Mouse (Mus musculus) liver, embryonic 14.5 days (tissue): Measurements from ENCODE around the gene Sept4. TPM values are rescaled to one million over a fixed set of nuclear protein-coding genes. Genes with fewer than 3 reads are reported as not detected.
A peak's percentile ranks its signal among the peaks of the same experiment; 100 is the strongest.

Experiments used
- ATAC-seq: fragments of 200-750 bp; cut with Nextera tagmentation; 2 replicates; pipeline ENCODE4 v1.8.0; 2017; ENCODE audit warnings: moderate number of reproducible peaks, mild to moderate bottlenecking, moderate library complexity; ENCODE audit not compliant: insufficient read depth
- DNase-seq, 3 experiments: peaks; one replicate each; pipeline ENCODE4 v3.0.0-alpha.2; 2012 to 2013; ENCODE audit warnings: low read depth in 3 of 3, low spot score in 3 of 3
- H3K27ac ChIP-seq: fragments of 300-500 bp; sonication (generic); 2 replicates; pipeline ENCODE4 v1.5.1; 2014; ENCODE audit warnings: moderate library complexity, mild to moderate bottlenecking, control low read depth, inconsistent platforms
- H3K27me3 ChIP-seq: fragments of 300-500 bp; sonication (generic); 2 replicates; pipeline ENCODE4 v1.6.1; 2014; ENCODE audit warnings: mild to moderate bottlenecking, low read length, moderate library complexity; ENCODE audit not compliant: control insufficient read depth, insufficient read depth
- H3K36me3 ChIP-seq: fragments of 300-500 bp; sonication (generic); replicated peaks from 2 replicates; pipeline ENCODE4 v1.6.1; 2014; ENCODE audit warnings: low read depth; ENCODE audit not compliant: control insufficient read depth, insufficient read depth
- H3K4me1 ChIP-seq, 2 experiments: fragments of 200-500 bp in 1 of 2; fragments of 300-500 bp in 1 of 2; sonication (generic) in 1 of 2; replicated peaks; 2 replicates each; pipeline ENCODE4 v1.6.1; 2012 to 2014; ENCODE audit warnings: antibody characterized with exemption in 1 of 2, inconsistent platforms in 1 of 2, low read length in 1 of 2; ENCODE audit not compliant: control insufficient read depth in 2 of 2, insufficient read depth in 2 of 2
- H3K4me2 ChIP-seq: fragments of 300-500 bp; sonication (generic); 2 replicates; pipeline ENCODE4 v1.6.1; 2014; ENCODE audit warnings: low read depth, mild to moderate bottlenecking, control low read depth, moderate library complexity
- H3K4me3 ChIP-seq, 2 experiments: fragments of 200-500 bp in 1 of 2; fragments of 300-500 bp in 1 of 2; sonication (generic) in 1 of 2; 2 replicates each; pipeline ENCODE4 v1.5.1; 2012 to 2014; ENCODE audit warnings: low read depth in 2 of 2, low read length in 2 of 2, mild to moderate bottlenecking in 2 of 2, control low read depth in 1 of 2, inconsistent platforms in 1 of 2, moderate library complexity in 1 of 2; ENCODE audit not compliant: insufficient read depth in 1 of 2
- H3K9ac ChIP-seq: fragments of 300-500 bp; sonication (generic); replicated peaks from 2 replicates; pipeline ENCODE4 v1.6.1; 2014; ENCODE audit warnings: mild to moderate bottlenecking, control low read depth, moderate library complexity
- H3K9me3 ChIP-seq: fragments of 300-500 bp; sonication (generic); 2 replicates; pipeline ENCODE4 v1.6.1; 2016; ENCODE audit warnings: low read length, mixed read lengths; ENCODE audit not compliant: control insufficient read depth
- CTCF ChIP-seq: IDR thresholded peaks from 2 replicates; pipeline ENCODE4 v1.5.1; 2016; ENCODE audit warnings: antibody characterized with exemption, low read depth, control low read depth
- EP300 ChIP-seq: IDR thresholded peaks from 2 replicates; pipeline ENCODE4 v1.6.1; 2016; ENCODE audit warnings: antibody characterized with exemption, low read depth
- WGBS: fragments of 180-500 bp; shearing (Covaris S2); extraction: QIAGEN DNeasy Blood & Tissue Kit; methylation state at CpG from one replicate; pipeline ENCODE4 v1.1.7; 2014; ENCODE audit not compliant: insufficient replicate concordance; 5-methylcytosine and 5-hydroxymethylcytosine counted together
- polyA plus RNA-seq, 2 experiments: library from polyadenylated mRNA; depleted of rRNA in 1 of 2; stranded (reverse) in 1 of 2; unstranded in 1 of 2; fragments of >200 nt; fragmentation: Nextera tagmentation in 1 of 2; extraction: Ambion mirVana in 1 of 2; gene quantifications; 2 replicates each; pipeline versions ENCODE4 v1.2.1 to v1.2.3; 2012 to 2014

The Sept4 gene
- polyA plus RNA-seq, 2 experiments = 8.0 to 9.1 TPM

GRCm38 (mm10) chr11:87578249-87578962 is 9.7 kb downstream of the Sept4 start:
- Histone ChIP-seq H3K9me3 (no peaks in the 10 kb centered on the region), H3K4me3 (peak overlapping the region; percentile 31 to 57), H3K36me3 (no peaks in the 10 kb centered on the region), H3K9ac (peak overlapping the region; percentile 54), H3K4me2 (peak overlapping the region; percentile 88), H3K27ac (no peak overlapping the region), H3K4me1 (peaks cover 7 to 14% of the 10 kb centered on the region in 2 experiments; a peak in 3 of 4 replicates), H3K27me3 (no peaks in the 10 kb centered on the region)
- under 1% methylated on average over 40 of the region's 40 CpGs for WGBS
- ATAC-seq (peak; percentile 71), DNase-seq (peak in 1 of 3 experiments; percentile 37)
- TF ChIP-seq CTCF (no peak), EP300 (no peak)

- DNase-seq = no peak
- Histone ChIP-seq H3K4me1 (peaks cover 7 to 14% of the 10 kb centered on the region in 2 experiments; a peak in 3 of 4 replicates), H3K27me3 (no peaks in the 10 kb centered on the region), H3K9me3 (no peaks in the 10 kb centered on the region), H3K4me2 (peak overlapping the region; percentile 88), H3K4me3 (peak overlapping the region; percentile 31 to 57), H3K27ac (no peak overlapping the region), H3K9ac (no peak overlapping the region), H3K36me3 (no peaks in the 10 kb centered on the region)
- peak; percentile 55 for ATAC-seq
- TF ChIP-seq CTCF = no peak
- no peak for TF ChIP-seq EP300
- WGBS = 15% methylated on average over 10 of the region's 10 CpGs
Observed at GRCm38 (mm10) chr11:87578963-87579601, 10.4 kb downstream of the Sept4 start.

- H3K4me2 ChIP-seq = peak overlapping the region; percentile 88
- no peak overlapping the region for H3K9ac ChIP-seq
- no peaks in the 10 kb centered on the region for H3K36me3 ChIP-seq
- 51% methylated on average over 1 of the region's 1 CpGs for WGBS
- ATAC-seq (no peak), DNase-seq (no peak)
- H3K27ac ChIP-seq = no peak overlapping the region
- H3K4me1 ChIP-seq = peaks cover 7 to 14% of the 10 kb centered on the region in 2 experiments; a peak in 3 of 4 replicates
- H3K4me3 ChIP-seq = no peak overlapping the region
- H3K27me3 ChIP-seq = no peaks in the 10 kb centered on the region
- no peaks in the 10 kb centered on the region for H3K9me3 ChIP-seq
- TF ChIP-seq EP300 = no peak
- no peak for TF ChIP-seq CTCF
Observed at GRCm38 (mm10) chr11:87579713-87580112, 11.0 kb downstream of the Sept4 start.

- H3K4me2 ChIP-seq = no peak overlapping the region
- no peak for ATAC-seq
- DNase-seq = no peak
- H3K4me3 ChIP-seq = no peak overlapping the region
- H3K9ac ChIP-seq = no peak overlapping the region
- H3K27ac ChIP-seq = no peak overlapping the region
- H3K4me1 ChIP-seq = peaks cover 7 to 16% of the 10 kb centered on the region in 2 experiments; a peak in 3 of 4 replicates
- TF ChIP-seq EP300 (no peak), CTCF (no peak)
- 60% methylated on average over 10 of the region's 10 CpGs for WGBS
- no peaks in the 10 kb centered on the region for H3K9me3 ChIP-seq
- no peaks in the 10 kb centered on the region for H3K27me3 ChIP-seq
- no peaks in the 10 kb centered on the region for H3K36me3 ChIP-seq
Observed at GRCm38 (mm10) chr11:87580543-87581085, 11.9 kb downstream of the Sept4 start.
